Mouse (Mus musculus): Measurements from ENCODE around the gene Rasl11b.
A peak's percentile ranks its signal among the peaks of the same experiment; 100 is the strongest.

The Rasl11b gene

DNA sequence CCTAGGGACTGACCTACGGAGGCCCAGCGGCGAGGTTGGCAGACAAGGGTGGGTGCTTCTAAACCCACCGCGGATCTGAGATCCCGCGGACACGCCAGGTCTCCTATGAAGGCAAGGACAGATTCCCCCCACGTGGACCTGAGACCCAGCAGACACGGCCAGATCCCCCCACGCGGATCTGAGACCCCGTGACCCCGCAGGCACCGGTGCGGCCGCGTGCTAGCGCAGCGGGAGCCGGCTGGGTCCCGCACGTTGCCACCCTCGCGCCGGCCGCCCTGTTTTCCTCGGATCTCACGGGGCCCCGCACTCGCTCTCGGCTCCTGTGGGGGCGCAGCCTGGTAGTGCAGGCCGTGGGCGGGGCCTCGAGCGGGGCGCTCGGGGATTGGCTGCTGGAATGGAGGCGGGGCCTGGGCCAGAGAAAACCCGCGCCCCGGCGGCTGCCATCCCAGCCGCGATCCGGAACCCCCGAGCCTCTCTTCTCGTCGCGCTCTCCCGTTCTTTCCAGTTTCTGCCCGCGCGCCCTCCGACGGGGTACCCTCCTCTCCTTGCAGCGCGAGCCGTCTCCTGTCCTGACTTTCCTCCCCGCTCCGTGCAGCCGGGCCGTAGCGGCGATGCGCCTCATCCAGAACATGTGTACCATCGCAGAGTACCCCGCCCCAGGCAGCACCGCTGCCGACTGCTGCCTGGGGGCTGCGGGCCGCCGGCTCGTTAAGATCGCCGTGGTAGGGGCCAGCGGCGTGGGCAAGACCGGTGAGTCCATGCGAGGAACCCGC is at the start of gene Rasl11b:
Rasl11b (plus strand) TSS at position 446 of the 773 bp plus-strand sequence.
- peak; percentile 75 for ATAC-seq (ENCODE audit: low TSS enrichment)

DNA sequence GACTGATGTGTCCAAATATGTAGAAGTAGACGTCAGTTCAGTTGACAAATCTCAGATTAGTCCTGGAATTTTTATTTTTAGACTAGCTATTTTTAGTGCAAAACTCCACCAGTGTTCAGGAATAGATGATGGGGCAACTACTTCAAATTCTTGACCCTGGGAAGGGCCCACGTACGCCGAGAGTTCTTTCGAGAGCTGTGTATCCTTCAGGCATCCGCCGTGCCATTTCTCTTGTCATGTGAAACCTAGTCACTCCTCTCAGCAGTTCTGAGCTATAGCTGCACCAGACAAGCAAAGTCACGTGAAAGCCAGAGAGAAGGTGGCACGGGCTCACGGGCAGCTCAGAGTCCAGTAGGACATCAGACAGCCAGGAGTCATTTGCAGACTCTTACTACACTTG is 47.5 kb upstream of the Rasl11b start:
- 0 out of 2 replicates have a peak, but pooled peaks have one; percentile 44 for ATAC-seq (ENCODE audit: low TSS enrichment)

DNA sequence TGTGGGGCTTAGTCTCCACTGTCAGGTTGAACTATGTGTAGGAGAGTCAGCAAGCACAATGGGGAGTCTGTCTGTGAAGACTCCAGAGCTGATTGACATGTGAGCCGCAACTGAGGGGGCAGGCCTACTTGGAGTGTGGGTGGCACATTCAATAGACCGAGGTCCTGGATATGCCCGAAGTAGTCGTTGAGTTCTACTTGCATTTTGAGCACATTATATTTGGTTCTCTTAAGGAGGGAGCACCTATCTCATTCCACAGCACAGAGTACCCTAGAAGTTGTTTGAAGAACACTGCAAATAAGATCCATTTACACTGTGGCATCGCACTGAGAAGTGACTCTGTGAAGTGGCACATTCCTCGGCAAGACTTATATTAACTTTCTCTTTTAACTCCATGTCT is 45.1 kb upstream of the Rasl11b start:
- ATAC-seq (ENCODE audit: low TSS enrichment) = no peak

DNA sequence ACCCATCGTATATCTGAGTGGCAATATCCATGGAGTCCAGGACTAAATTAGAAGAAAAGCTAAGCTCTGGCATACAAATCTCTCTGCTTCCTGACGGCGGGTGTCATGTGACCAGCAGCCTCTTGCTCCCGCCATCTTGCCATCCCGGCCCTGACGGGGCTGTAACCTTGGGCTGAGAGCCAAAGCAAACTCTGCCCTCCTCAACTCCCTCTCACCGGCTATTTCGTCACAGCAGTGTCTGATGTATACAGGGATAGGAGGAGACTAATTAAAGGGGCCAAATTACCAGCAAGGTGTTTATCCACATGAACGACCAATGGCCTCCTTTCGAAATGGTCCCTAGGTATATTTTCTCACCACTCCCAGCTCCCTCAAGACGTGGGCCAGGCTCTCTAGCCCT is 43.3 kb upstream of the Rasl11b start:
- ATAC-seq (ENCODE audit: low TSS enrichment) = no peak

DNA sequence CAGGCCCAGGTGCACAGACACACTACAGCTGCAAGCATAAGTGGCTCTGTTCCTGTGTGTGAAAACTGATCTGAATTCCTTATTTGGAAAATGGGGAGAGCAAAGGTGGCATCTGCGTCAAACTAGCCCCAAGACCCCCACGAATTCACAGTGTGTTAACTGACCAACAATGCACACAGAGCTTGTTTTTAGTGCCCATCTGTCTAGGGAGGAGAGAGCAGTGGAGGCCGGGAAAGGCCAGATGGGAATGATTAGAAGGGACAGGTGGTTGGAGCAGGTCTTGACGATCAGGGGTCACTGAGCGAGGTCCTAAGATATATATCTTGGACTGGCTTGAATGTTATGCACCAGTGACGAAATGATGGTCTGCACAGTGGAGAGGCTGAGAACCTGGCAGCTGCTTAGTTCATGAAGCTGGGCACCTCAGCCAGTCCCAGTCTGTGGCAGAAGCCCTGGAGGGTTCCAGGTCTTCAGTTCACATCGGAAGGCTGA is 39.2 kb upstream of the Rasl11b start:
- no peak for ATAC-seq (ENCODE audit: low TSS enrichment)

DNA sequence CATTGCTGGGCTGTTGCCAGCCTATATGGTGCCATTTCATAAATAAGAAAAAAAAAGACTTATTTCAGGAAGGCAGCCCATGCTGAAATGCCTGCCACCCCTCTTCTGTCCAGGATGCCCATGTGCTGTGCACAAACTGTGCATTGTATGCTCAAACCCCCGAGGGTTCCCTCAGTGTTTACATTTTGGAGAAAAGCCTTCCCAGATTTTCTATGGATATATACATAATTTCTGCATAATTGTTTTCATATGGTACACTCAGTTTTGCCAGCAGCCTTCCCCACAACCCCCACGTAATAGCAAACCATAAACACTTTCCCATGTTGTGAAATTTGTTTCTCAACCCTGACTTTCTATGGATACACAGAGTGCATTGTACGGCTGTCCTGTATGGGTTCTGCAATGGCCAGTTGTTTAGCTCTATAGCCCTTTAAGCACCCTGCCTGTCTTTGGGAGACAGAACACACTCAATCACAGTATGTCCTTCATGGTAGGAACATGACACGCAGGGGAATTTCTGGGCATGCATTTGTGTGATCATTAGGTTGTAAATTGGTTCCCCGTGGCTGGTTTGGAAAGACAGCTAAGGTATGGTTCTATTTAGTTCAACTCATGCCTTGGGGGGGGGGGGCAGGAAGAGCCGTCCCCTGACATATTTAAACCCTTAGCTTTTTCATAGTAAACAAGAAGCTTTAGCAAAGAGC is 36.0 kb upstream of the Rasl11b start:
- no peak for ATAC-seq (ENCODE audit: low TSS enrichment)

DNA sequence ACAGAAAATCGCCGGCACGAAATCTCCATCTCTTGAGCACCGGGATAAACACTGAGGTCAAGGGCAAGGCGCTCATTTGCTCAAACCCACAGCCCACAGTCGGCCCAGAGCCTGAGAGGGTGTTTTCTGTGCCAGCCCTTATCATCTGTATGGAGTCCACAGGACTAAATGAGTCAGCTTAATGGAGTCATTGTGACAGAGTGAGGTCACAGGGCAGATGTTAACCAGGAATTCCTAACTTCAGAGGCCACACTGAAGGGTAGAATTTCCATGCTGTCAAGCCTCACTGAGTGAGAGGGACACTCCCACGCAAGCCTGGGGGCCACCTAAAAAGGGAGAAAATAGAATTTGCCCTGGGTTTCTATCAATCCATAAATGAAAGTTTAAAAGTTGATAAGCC is 35.2 kb upstream of the Rasl11b start:
- ATAC-seq (ENCODE audit: low TSS enrichment) = no peak

DNA sequence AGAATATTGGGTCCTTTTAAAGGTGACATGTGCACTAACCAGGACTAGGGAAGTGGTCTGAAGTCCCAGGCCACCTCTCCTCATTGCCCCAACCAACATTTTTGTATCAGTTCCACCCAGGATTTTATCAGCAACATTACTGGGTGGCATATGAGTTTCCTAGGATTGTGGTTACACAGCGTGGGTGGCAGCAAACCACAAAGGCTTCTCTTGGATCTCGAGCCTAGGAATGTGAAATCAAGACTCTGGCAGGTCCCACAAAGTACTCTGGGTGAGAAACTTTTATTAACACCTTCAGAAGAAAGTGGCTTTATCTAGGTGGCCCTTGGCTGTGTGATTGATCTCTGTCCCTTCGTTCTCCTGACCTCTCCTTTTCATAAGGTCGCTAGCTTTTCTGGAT is 34.7 kb upstream of the Rasl11b start:
- no peak for ATAC-seq (ENCODE audit: low TSS enrichment)

DNA sequence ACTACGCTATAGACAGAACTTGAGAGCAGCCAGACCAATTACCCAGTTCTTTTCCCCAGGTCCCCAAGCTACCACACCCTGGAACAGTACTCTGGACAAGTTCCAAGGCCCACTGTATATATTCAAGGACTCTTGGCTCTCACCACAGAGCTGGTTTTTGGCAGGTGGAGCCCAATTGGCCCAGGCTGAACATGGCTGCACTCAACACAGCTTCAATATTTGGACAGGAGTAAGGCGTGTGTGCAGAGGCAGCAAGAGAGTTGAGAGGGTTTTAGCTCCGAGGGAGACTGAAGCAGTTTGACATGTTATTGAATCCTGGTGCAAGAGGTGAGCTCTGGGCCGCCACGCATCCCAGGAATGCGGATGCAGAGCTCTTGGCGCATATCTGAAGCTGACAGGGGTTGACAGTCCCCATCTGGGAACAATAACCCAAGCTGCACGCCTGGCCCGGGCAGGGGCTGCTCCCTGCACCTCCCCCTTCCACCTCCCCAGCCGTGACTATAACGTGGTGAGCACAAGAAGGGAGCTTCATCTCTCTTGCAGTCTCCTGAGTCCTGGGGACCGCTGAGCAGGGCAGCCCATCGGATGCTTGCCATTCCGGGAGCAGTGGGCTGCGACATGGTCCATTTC is 33.7 kb upstream of the Rasl11b start:
- no peak for ATAC-seq (ENCODE audit: low TSS enrichment)

DNA sequence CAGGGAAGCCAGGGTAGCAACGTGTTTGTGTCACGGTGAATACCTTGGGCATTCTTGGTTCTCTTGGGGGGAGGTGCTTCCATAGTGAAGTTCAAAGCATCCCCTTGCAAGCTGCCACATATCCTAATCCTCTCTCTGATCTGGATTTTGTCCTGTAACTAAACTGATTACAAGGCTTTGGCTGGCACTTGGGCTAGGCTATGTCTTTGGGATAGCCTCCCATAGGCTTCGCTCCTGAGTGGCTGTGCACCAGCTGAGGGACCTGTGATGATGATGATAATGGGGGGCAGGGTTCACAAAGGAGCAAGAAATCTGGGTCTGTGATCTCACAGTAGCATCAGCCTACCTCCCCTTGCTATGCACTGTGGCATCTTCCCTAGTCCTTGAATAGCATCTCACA is 33.1 kb upstream of the Rasl11b start:
- no peak for ATAC-seq (ENCODE audit: low TSS enrichment)

DNA sequence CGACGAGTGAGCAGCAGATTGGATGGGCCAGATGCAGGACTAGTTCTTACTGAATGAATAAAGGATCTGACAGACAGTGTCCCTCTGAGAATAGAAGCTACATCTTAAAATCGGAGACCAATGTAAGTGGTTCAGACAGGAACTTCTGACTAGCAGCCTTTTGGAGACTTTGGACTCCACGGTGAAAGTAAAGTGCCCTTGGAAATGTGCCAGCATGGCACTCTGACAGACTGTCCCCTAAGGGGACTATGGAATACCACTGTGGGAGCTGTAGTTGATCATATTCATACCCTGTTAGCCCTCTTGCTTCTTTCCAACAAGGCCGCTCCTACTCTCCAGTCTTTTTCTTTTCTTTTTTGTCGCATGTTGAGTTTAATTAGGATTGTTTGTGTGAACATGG is 31.9 kb upstream of the Rasl11b start:
- no peak for ATAC-seq (ENCODE audit: low TSS enrichment)

DNA sequence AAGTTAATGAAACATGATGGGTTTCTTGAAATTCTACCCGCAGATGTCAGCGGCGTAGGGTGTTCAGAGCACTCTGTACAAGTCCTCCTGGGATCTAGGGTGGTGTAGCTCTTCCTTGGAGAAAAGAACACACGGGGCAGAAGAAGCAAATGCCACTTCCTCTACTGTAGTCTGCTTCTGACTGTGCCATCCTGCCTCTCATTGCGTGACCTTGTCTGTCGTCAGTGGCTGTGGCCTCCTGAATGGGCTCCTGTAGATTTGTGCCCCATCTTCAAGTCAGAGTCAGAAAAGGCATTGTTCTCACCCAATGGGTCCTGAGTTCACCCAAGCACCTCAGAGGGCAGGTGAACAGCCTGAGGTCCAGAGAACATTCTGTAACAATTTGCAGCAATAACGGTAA is 30.5 kb upstream of the Rasl11b start:
- no peak for ATAC-seq (ENCODE audit: low TSS enrichment)

DNA sequence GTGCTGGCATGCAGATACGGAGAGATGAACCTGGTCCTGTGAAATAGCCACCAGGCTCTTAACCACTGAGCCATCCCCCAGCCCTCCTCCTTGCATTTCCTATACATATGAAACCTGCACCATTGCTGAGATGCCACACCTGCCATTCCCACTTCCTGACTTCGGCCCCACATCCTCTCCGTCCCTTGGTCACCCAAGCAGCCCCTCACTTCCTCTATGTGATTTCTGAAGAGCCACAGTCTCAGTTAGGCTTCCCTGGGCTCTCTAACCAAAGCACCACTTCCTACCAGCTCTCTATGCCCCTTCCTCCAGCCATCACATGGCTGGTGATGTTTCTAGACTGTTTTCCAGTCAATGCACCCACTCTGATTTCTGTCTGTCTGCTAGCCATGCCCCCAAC is 28.4 kb upstream of the Rasl11b start:
- ATAC-seq (ENCODE audit: low TSS enrichment) = no peak

DNA sequence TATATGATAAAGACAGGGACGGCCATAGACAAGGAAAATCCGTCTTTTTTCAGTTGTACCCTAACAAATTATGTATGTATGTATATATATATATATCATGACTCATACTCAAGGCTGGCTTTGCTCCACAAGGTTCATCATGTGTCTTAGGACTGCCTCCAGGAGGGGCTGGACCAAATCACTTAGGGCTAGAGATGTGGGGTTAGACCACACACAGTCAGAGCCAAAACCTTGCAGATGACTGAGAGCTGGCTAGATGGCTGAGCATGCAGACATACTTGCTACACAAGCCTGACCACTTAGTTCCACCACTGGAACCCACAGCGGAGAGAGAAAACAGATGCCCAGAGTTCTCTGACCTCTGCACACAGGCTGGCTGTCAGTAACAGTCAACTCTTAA is 27.0 kb upstream of the Rasl11b start:
- no peak for ATAC-seq (ENCODE audit: low TSS enrichment)

DNA sequence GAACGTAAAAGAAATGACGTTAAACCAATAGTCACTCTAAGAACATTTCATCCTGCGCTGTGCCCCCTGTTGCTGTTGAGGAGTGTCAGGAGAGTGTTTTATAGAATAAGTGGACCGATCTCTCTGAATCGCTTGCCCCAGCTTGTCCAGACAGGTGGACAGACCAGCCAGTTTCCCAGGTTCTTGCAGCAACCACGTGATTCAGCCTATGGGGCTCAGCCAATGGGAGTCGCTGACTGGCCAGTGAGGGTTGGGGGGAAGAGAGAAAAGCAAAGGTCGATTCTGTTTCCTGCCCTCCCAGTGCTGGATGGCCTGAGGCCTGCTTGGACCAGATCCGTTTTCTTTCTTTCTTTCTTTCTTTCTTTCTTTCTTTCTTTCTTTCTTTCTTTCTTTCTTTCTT is 23.3 kb upstream of the Rasl11b start:
- no peak for ATAC-seq (ENCODE audit: low TSS enrichment)

DNA sequence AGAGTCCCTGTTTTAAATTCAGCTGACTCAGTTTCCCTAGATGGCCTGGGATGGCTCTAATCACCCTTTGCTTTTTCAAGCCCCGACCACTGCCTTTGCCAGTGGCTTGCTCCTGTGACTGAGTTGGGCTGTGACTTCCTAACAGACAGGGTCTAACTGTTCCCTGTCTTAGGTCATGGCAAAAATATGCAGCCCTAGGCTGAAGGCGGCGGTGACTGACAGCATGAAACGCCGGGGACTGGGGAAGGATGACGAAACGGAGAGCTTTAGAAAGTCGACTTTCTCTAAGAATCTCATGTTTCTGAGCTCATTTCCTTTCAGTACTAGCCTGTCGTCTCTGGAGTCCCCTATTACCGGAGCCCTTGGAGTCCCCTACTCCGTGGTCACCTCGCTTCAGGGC is 22.9 kb upstream of the Rasl11b start:
- no peak for ATAC-seq (ENCODE audit: low TSS enrichment)

DNA sequence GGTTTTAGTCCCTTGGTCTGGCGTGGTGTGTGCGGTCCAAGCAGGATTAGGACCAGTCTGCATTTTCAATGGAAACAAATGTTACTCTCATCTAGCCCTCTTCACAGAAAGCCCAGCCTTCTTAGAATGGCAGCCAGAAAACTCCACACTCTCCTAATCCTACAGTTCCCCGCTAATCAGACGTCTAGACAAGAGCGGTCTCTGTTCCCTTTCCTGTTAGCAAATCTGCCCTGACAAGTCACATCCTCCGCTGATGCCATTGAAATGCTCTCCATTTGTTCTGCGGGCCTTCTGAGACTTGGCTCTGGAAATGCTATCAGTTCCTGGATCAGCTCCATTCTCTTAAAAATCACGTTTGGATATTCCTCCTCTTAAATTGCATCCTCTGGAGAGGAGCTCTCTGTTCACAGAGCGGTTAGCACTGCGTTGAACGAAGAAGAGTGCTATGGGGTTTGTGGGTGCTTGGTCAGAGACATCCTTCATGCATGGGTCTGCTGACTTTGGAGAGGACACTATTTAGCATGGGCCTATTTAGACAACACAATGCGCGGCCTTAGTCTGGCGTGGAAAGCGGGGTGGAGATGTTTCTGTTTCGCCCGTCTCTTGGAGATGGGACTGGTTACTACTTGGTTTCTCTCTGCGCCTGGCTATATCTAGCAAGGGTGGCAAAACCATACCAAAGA is 21.8 kb upstream of the Rasl11b start:
- peak; percentile 38 for ATAC-seq (ENCODE audit: low TSS enrichment)

DNA sequence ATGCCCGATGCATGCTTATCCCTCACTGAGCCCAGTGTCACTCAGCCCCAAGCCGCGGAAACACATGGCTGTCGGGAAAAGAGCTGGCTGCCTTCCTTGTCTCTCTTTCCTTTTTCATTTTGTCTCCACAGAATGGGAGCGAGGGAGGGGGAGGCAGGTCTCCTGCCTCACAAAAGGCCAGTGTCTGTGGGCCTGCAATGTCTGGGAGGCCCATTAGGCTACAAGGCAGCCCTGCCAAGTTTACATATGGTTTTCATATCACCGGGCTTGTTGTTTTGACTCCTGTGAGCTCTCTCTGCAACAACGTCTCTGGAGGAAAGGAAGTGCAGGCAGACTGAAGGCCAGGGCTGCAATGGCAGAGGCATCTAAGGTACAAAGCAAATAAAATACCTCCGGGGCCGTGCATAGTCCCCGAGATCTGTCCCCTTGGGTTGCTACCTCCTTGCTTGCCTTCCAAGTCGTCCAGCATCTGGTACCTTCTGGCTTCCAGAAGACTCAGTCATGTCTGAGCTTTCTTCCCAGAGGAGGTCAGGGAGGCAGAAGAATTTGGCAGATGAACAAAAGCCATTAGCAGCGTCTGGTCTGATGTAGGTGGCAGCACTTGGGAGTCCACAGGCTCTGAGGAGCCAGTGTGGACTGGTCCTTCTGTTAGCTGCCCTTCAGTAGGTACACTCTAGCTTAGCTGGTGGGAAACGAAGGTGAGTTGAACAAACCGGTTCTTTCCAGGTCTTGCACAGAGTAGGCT is 19.4 kb upstream of the Rasl11b start:
- no peak for ATAC-seq (ENCODE audit: low TSS enrichment)

DNA sequence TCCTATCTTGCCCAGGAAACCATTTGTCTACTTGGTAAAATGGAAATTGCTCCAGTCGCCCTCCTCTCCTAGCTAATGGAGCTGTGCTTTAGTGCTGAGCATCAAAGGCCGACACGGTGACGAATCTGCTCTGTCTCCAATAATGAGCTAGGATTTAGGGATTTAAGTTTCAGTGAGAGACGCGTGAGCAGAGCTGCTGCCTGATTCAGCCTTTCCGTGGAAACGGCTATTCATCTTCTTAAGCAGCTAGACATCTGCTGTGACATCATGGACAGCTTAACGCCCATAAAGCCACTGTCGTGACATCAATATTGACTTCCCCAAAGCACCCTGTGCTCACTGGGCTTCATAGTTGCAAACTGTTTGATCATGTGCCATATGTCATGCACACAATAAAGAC is 14.9 kb upstream of the Rasl11b start:
- peak; percentile 50 for ATAC-seq (ENCODE audit: low TSS enrichment)

DNA sequence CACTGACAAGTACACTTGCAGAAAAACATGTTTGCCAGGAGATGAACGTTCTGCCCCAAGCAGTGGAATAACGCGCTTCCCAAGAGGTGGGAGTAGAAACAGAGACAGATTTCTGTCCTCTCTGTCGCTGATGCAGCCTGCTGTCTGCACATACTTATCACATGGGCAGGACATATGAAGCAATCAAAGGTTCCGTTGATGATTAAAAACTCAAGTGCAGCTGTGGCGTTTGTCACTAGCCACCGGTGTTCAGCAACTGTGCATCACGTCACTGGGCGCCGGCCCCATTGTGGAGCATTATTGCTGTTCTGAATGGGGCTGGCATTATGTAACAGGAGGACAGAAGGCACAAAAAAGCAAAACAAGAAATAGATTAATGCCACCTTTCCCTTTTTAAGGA is 12.0 kb upstream of the Rasl11b start:
- ATAC-seq (ENCODE audit: low TSS enrichment) = peak; percentile 41; the same call in 1 of the 2 replicates

DNA sequence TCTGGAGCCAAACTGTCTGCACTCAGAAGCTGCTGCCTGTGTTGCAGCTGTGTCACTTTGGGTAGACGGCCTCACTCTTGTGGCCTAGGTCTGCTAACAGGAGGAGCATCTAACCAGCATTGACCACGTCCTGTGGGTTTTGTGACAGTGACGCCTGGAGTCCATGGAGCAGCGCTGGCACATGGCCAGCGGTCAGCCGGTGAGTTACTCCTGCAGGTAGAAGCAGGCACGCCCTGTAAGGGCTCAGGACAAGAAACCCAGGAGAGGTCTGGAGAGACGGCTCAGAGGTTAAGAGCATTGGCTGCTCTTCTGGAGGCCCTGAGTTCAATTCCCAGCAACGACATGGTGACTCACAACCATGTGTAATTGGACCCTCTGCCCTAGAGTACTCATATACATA is 10.5 kb upstream of the Rasl11b start:
- no peak for ATAC-seq (ENCODE audit: low TSS enrichment)

DNA sequence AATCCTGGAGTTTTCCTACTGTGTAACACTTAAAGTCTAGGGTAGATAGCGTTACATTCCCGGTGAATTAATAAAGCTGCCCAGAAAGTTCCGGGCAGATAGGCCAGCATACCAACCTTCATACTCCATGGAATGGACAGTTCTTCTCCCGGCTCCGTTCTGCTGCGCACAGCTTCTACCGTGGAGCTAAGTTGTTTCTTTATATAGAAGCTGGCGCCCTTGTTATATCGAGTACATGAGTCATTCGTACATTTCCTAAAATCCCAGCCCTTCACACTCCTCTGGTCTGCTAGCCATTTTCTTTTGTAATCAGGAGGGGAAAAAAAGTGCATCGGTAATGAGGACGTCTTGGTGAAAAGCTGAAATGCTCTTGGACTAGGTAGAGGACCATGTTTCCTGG is 7.0 kb upstream of the Rasl11b start:
- peak; percentile 56 for ATAC-seq (ENCODE audit: low TSS enrichment)

Data from frontal cortex, adult (tissue).